Mouse (Mus musculus) forebrain, embryonic 11.5 days (tissue): Measurements from ENCODE around the gene Phldb3. TPM values are rescaled to one million over a fixed set of nuclear protein-coding genes. Genes with fewer than 3 reads are reported as not detected.

Source experiments
- ATAC-seq: fragments of 200-750 bp; cut with Nextera tagmentation; replicated peaks from 2 replicates; pipeline ENCODE4 v1.8.0; 2017; ENCODE audit warnings: moderate TSS enrichment; ENCODE audit not compliant: low FRiP score
- DNase-seq: peaks from one replicate; pipeline ENCODE4 v3.0.0-alpha.2; 2017; ENCODE audit warnings: low spot score
- H3K27ac ChIP-seq: fragments of 300-500 bp; sonication (generic); 2 replicates; pipeline ENCODE4 v1.5.1; 2014; ENCODE audit warnings: low read depth, low read length
- H3K27me3 ChIP-seq: fragments of 300-500 bp; sonication (generic); 2 replicates; pipeline ENCODE4 v1.6.1; 2014; ENCODE audit warnings: mild to moderate bottlenecking, low read length, mixed read lengths; ENCODE audit not compliant: control insufficient read depth, insufficient read depth
- H3K36me3 ChIP-seq: fragments of 300-500 bp; sonication (generic); 2 replicates; pipeline ENCODE4 v1.6.1; 2014; ENCODE audit warnings: mild to moderate bottlenecking, low read length, moderate library complexity, mixed read lengths; ENCODE audit not compliant: control insufficient read depth, insufficient read depth
- H3K4me1 ChIP-seq: fragments of 300-500 bp; sonication (generic); replicated peaks from 2 replicates; pipeline ENCODE4 v1.6.1; 2014; ENCODE audit warnings: low read length, mixed read lengths; ENCODE audit not compliant: control insufficient read depth, insufficient read depth
- H3K4me2 ChIP-seq: fragments of 300-500 bp; sonication (generic); 2 replicates; pipeline ENCODE4 v1.6.1; 2014; ENCODE audit warnings: low read depth, mild to moderate bottlenecking, low read length, moderate library complexity, mixed read lengths; ENCODE audit not compliant: severe bottlenecking
- H3K4me3 ChIP-seq: fragments of 300-500 bp; sonication (generic); 2 replicates; pipeline ENCODE4 v1.5.1; 2014; ENCODE audit warnings: low read depth, low read length
- H3K9ac ChIP-seq: fragments of 300-500 bp; sonication (generic); 2 replicates; pipeline ENCODE4 v1.6.1; 2014; ENCODE audit warnings: low read length
- H3K9me3 ChIP-seq: fragments of 300-500 bp; sonication (generic); 2 replicates; pipeline ENCODE4 v1.6.1; 2016; ENCODE audit warnings: low read length, mixed read lengths; ENCODE audit not compliant: control insufficient read depth
- WGBS: fragments of 180-500 bp; shearing (Covaris S2); extraction: QIAGEN DNeasy Blood & Tissue Kit; methylation state at CpG from one replicate; pipeline ENCODE4 v1.1.7; 2014; 5-methylcytosine and 5-hydroxymethylcytosine counted together
- polyA plus RNA-seq: library from polyadenylated mRNA; unstranded; fragments of >200 nt; fragmentation: Nextera tagmentation; extraction: Ambion mirVana; gene quantifications from 2 replicates; pipeline ENCODE4 v1.2.1, GENCODE M21; 2014

Phldb3 gene
- not detected in 2 replicates for polyA plus RNA-seq

DNA sequence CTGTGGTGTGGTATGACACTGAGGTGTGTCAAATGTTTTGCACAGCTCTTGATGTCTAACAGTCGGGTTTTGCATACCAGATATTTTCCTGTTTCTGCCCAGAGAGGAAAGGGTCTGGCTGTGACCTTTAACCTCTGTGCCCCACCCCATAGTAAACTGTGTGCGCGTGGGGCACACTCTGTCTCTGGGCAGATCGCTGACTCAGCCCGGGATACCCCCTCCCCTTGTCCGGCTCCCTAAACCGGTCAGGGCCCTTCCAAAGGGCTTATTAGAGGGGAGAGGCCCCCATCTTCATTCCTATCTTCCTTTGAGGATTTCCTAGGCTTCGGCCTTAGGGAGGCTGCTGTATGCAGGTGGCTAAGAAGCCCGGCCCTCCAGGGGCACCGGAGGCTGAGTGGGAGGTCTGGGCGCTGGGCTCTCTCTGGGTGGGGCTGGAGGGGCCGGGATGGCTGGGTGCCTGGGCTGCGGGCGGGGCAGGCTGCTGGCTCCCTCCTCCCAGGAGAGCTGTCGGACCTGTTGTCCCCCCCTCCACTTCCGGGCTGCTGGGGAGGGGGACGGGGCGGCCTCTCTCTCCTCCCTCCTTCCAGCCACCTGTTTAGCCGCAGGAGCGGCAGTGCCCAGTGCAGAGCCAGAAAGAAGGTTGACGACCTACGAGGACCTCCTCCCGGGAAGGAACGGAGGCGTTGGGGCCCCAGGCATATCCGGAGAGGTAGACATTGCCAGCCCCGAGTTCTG is at the start of gene Phldb3:
TSS of gene Phldb3 (plus strand) at position 620 of the 735 bp plus-strand sequence.
- H3K4me1 ChIP-seq = peaks cover 8% of the 10 kb centered on the region; the same call in 1 of the 2 replicates
- 2% methylated on average over 24 of the region's 27 CpGs for WGBS
- no peak within 1 kb of the TSS for H3K27ac ChIP-seq
- peak within 1 kb of the TSS; percentile 32 for H3K4me3 ChIP-seq
- ATAC-seq (peak; percentile 18; the same call in 1 of the 2 replicates), DNase-seq (no peak)
- peaks cover 39% of the 10 kb centered on the region for H3K27me3 ChIP-seq
- peak within 1 kb of the TSS; percentile 52 for H3K4me2 ChIP-seq
- H3K9ac ChIP-seq = peak within 1 kb of the TSS; percentile 16; the same call in 1 of the 2 replicates
- no peaks in the 10 kb centered on the region for H3K36me3 ChIP-seq
- H3K9me3 ChIP-seq = no peaks in the 10 kb centered on the region

DNA sequence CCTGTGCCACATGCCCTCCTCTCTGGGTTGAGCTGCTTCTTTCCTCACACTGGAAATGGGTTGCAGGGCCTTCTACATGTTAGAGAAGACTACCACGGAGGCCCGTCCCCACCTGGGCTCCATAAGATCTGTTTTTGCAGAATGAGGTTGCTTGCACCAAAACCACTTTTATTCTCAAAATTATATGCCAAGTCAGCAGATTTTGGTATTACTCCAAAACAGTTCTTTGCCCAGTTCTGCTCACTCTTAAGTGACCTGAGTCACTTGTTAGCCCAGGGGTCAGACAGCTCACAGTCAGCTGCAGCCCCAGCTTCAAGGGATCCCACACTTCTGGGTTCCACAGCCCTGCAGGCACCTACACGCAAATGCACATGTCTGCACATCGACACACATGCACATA is 49.1 kb upstream of the Phldb3 start:
- WGBS = 97% methylated on average over 4 of the region's 4 CpGs
- Histone ChIP-seq H3K4me3 (no peak overlapping the region), H3K36me3 (no peaks in the 10 kb centered on the region; the same call in 1 of the 2 replicates), H3K4me2 (no peak overlapping the region), H3K9me3 (no peaks in the 10 kb centered on the region), H3K27ac (no peak overlapping the region), H3K9ac (no peak overlapping the region), H3K4me1 (no peaks in the 10 kb centered on the region), H3K27me3 (no peaks in the 10 kb centered on the region)
- ATAC-seq = no peak
- no peak for DNase-seq

DNA sequence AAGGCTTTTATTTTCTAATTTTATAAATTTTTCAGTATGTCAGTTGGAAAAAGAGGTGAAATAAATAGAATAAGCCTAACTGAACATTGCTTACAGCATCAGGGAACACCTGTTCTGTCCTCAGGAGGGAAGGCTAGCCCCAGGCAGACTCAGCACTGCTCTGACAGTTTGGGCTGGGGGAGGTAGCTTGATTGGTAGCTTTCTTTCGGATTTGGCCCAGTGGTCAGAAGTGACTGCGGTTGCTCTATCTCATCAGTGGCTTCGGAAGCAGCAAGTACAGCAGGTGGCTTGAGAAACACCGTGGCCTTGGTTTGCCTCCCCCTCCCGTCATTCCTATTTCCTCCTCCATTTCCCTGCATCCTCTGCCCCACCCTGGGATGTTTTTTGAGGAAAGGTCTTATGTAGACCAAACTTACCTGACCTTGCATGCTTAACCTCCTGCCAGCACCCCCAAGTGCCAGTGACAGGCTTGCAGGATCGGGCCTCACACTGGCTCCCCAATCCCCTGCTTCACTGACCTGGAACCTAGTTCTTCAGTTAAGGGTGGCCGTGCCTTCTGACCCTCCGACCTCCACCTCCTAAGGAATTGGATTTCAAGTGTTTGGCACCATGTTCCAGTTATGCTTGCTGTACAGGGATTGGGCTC is 47.2 kb upstream of the Phldb3 start:
- ATAC-seq (no peak), DNase-seq (no peak)
- no peaks in the 10 kb centered on the region; the same call in 1 of the 2 replicates for H3K36me3 ChIP-seq
- no peak overlapping the region for H3K9ac ChIP-seq
- no peak overlapping the region for H3K4me3 ChIP-seq
- H3K4me2 ChIP-seq = no peak overlapping the region
- H3K4me1 ChIP-seq = no peaks in the 10 kb centered on the region
- no peak overlapping the region for H3K27ac ChIP-seq
- H3K27me3 ChIP-seq = no peaks in the 10 kb centered on the region
- no peaks in the 10 kb centered on the region for H3K9me3 ChIP-seq
- WGBS = 89% methylated on average over 8 of the region's 8 CpGs

DNA sequence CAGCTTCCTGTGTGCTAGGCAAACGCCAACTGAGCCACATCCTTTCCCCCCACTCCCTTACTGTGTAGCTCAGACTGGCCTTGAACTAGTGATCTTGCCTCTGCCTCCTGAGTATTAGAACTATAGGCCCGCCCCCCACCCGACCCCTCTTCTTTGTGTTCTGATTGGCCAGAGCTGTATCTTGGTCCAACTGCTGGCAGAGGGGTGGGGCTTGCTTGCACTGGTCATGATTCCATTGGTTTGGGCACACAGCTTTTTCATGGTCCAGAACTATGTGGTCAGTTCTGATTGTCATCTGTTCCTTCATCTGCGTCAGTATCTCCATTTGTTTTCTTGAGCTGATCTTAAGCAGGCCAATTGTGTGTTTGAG is 46.7 kb upstream of the Phldb3 start:
- no peaks in the 10 kb centered on the region for H3K9me3 ChIP-seq
- WGBS = 91% methylated on average over 4 of the region's 4 CpGs

DNA sequence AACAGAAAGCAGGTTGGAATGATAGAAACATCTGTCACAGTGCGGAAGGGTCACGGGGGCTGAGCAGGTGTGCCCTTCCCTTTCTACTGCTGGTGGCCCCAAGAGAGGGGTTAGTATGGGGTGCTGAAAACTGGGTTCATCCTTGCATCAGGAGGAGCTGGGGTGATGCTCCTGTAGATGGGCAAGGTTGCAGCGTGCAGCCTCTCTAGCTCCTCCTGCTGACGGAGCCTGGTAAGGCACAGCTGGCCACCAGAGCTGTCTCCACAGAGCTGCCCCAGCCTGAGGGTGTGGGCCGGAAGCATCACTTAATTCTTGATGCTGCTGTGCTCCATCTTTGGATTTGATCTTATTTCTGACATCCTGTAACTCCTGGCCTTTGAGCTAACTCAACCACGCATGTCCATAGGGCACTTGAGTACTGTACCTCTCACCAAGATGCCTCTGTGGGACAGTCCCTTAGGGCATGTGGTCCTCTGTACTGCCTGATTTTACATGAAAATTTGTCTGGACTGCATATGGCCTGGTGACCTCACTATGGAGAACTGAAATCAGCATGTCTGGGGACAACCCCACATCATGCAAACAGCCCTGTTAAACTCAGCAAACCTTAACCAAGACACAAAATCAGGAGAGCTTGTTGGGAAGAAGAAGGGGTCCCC is 45.8 kb upstream of the Phldb3 start:
- H3K4me2 ChIP-seq = no peak overlapping the region
- H3K4me1 ChIP-seq = no peaks in the 10 kb centered on the region
- H3K9me3 ChIP-seq = no peaks in the 10 kb centered on the region
- no peak overlapping the region for H3K27ac ChIP-seq
- 64% methylated on average over 6 of the region's 6 CpGs for WGBS
- H3K4me3 ChIP-seq = no peak overlapping the region
- no peaks in the 10 kb centered on the region for H3K27me3 ChIP-seq
- H3K36me3 ChIP-seq = no peaks in the 10 kb centered on the region; the same call in 1 of the 2 replicates
- peak; percentile 83 for DNase-seq
- ATAC-seq = no peak
- H3K9ac ChIP-seq = no peak overlapping the region

More for the DNA sequence above, 46.7 kb upstream of the Phldb3 start:
- H3K9ac ChIP-seq = no peak overlapping the region
- ATAC-seq (no peak), DNase-seq (no peak)
- H3K27me3 ChIP-seq = no peaks in the 10 kb centered on the region
- H3K4me2 ChIP-seq = no peak overlapping the region
- H3K36me3 ChIP-seq = no peaks in the 10 kb centered on the region; the same call in 1 of the 2 replicates
- H3K4me1 ChIP-seq = no peaks in the 10 kb centered on the region
- no peak overlapping the region for H3K27ac ChIP-seq
- no peak overlapping the region for H3K4me3 ChIP-seq

- H3K4me3 ChIP-seq = no peak overlapping the region
- 93% methylated on average over 11 of the region's 11 CpGs for WGBS
- DNase-seq = no peak
Measured at GRCm38 (mm10) chr7:24565627-24566026, 44.9 kb upstream of the Phldb3 start.

DNA sequence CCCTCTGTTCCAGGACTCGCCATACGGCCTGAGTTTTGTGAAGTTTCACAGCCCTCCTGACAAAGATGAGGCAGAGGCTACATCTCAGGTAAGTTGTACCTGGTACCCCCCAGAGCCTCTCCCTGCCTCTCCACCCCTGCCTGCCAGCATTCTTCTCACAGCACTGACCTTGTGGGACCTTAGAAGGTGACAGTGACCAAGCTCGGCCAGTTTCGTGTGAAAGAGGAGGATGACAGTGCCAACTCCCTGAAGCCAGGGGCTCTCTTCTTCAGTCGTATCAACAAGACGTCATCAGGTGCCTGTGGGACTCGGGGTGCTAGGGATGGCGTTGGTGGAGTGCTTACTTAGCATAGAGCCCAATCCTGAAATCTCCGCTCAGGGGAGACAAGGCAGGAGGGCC is 44.4 kb upstream of the Phldb3 start:
- H3K9me3 ChIP-seq = no peaks in the 10 kb centered on the region
- H3K4me3 ChIP-seq = no peak overlapping the region
- H3K4me1 ChIP-seq = no peaks in the 10 kb centered on the region
- H3K4me2 ChIP-seq = no peak overlapping the region
- H3K36me3 ChIP-seq = peaks cover 3% of the 10 kb centered on the region; the same call in 1 of the 2 replicates
- WGBS = 93% methylated on average over 9 of the region's 9 CpGs
- DNase-seq (no peak), ATAC-seq (no peak)
- no peak overlapping the region for H3K27ac ChIP-seq
- no peak overlapping the region for H3K9ac ChIP-seq
- no peaks in the 10 kb centered on the region for H3K27me3 ChIP-seq

More at GRCm38 (mm10) chr7:24565627-24566026, 44.9 kb upstream of the Phldb3 start:
- H3K4me2 ChIP-seq = no peak overlapping the region
- no peak overlapping the region for H3K27ac ChIP-seq
- ATAC-seq = no peak
- peaks cover 3% of the 10 kb centered on the region; the same call in 1 of the 2 replicates for H3K36me3 ChIP-seq
- H3K4me1 ChIP-seq = no peaks in the 10 kb centered on the region
- no peak overlapping the region for H3K9ac ChIP-seq
- H3K9me3 ChIP-seq = no peaks in the 10 kb centered on the region
- no peaks in the 10 kb centered on the region for H3K27me3 ChIP-seq

- Histone ChIP-seq H3K9ac (no peak overlapping the region), H3K4me1 (no peaks in the 10 kb centered on the region), H3K9me3 (no peaks in the 10 kb centered on the region), H3K27ac (no peak overlapping the region), H3K36me3 (peaks cover 5% of the 10 kb centered on the region; the same call in 1 of the 2 replicates), H3K27me3 (no peaks in the 10 kb centered on the region), H3K4me2 (no peak overlapping the region), H3K4me3 (no peak overlapping the region)
- DNase-seq (no peak), ATAC-seq (no peak)
- 89% methylated on average over 4 of the region's 4 CpGs for WGBS
Measured at GRCm38 (mm10) chr7:24568512-24568911, 42.1 kb upstream of the Phldb3 start.
